Mouse (Mus musculus): ENCODE results near the gene Zbtb48.

DNA sequence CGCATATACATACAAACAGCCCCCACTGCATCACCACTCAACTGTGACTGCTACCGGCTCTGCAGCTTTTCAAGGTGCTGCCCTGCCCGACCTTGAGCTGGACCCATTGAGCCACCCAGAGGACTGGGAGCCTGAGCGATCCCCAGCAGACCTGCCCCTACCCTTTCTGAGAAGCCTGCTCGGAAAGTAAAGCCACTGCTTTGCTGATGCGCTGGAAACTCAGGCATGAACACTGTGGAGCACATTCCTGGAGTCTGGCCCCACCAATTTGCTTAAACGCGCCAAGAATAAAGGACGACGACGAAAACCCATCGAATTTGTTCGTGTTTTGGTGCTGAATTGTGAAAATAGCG, 19.3 kb downstream of the Zbtb48 start:
- TF ChIP-seq CTCF (IDR thresholded peaks at IDR 0.05; ENCODE audit: borderline replicate concordance, extremely low read depth, insufficient read depth, insufficient read length) (no peak), POLR2A (IDR thresholded peaks at IDR 0.05; ENCODE audit: borderline replicate concordance, extremely low read depth, insufficient read depth, insufficient read length, poor library complexity, severe bottlenecking) (no peak)
